Mouse (Mus musculus): ENCODE data around the gene Slco1a6.
"Not testable (repeated sequence)": the region's sequence is repeated elsewhere in the genome, so short reads cannot be mapped to it uniquely, and the experiment has no call there.

Slco1a6 gene

DNA sequence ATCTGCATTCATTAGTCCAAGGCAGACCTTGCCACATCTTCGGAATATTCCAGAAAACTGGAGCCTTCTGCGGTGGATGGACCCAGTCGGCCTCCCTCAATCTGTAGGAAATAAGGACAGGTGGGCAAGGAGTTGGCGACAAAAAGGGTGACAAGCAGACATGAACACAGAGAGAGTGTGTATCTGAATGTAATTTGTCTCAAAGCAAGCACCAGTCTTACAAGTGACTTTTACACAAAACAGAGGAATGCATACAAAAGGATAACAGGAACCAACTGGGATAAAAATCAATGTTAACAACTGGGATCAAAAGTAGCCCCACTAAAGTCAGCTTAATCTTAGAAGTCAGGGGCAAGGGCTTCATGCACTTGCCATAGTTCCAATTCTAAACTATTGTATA is at the start of gene Slco1a6:
TSS of gene Slco1a6 (minus strand) at position 101 of the 400 bp plus-strand sequence.
- no peak for DNase-seq (ENCODE audit: low spot score)

GRCm38 (mm10) chr6:142250738-142251307 is 42.5 kb upstream of the Slco1a6 start:
- DNase-seq (ENCODE audit: low spot score): not testable (repeated sequence)

DNA sequence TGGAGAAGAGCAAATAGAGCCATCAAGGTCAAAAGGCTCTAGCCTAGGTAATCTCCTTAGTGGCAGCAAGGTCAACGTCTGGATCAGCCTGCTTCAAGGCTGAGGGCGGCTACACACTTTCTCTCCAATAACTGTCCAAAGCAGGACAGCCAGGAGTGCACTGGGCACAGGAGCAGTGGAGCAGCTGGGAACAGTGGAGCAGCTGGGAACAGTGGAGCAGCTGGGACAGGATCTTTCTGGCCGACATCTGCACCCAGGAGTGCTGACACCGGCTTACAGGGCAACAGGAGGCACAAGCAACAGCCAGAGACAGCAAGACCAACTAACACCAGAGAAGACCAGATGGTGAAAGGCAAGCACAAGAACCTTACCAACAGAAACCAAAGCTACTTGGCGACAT is 36.7 kb upstream of the Slco1a6 start:
- DNase-seq (ENCODE audit: low spot score): no peak

DNA sequence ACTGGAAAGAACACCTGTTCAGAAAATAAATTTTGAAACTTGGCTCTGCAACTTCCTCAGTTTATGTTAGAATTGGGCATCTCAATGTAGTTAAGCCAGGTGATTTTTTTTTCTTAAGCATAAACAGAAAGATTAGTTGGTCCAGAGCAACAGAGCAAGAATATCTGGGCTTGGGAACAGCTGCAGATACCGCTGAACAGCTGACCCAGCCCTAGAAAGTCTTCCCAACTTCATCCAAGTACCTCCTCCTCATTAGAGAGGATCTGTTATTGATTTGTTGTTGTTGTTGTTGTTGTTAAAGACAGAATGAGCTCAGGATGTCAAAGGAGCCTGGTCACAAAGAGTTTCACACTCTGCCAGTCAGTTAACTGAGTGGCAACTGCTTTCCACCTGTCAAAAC is 31.1 kb upstream of the Slco1a6 start:
- no peak for DNase-seq (ENCODE audit: low spot score)

GRCm38 (mm10) chr6:142220138-142220537 is 11.8 kb upstream of the Slco1a6 start:
- DNase-seq (ENCODE audit: low spot score): no peak

DNA sequence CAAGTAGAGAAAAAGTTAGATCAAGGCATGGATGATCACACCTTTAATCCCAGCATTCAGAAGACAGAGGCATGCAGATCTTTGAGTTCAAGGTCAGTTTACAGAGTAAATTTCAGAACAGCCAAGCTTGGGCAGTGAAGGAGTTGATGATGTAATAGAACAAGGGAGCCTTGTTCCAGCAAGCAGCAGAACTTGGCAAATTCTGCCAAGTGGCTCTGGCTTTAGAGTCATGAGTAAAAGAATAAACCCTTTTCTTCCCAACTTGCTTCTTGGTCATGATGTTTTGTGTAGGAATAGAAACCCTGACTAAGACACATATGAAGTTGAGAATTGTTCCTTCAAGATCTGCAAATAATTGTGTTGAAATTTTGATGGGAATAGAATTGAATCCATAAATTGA is 3.5 kb upstream of the Slco1a6 start:
- no peak for DNase-seq (ENCODE audit: low spot score)

- DNase-seq (ENCODE audit: low spot score): no peak
Measured at GRCm38 (mm10) chr6:142209749-142210148, 1.4 kb upstream of the Slco1a6 start.

DNA sequence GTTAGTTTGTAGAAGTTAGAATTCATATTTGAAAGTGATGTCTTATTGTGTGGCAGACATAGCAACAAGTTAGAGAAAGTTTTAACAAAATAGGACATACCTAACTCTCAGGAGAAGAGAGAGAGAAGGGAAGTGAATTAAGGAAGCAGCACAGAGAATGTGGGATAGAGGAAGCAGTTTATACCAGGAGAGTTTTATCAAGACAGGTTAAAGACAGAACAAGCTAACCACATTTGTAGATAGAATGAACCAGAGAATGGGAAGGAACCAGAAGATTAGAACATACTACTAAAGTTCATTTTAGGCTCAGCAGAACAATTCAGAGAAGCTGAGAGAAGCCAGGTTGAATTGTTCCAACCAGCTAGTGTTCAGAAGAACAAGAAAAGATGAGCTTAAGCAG is 7.8 kb downstream of the Slco1a6 start:
- DNase-seq (ENCODE audit: low spot score): no peak

GRCm38 (mm10) chr6:142194245-142194644 is 14.1 kb downstream of the Slco1a6 start:
- DNase-seq (ENCODE audit: low spot score): no peak

GRCm38 (mm10) chr6:142191962-142192361 is 16.4 kb downstream of the Slco1a6 start:
- DNase-seq (ENCODE audit: low spot score): no peak

DNA sequence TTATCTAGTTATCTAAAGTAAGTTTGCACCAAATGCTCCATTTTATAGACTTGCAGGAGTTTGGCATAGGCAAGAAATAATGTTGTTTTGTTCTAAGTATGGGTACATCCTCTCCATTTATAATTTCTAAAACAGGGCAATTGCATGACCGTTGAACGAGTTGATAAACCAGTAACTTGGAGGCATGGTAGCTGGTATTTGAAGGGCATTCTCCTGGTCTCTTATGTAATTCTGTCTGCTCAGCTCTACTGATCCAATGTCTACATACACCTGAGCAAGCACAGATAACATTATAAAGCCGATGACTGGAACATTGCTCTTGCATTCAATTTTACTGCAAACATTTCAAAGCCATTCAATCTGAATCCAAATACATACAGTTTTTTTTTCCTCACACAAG is 20.9 kb downstream of the Slco1a6 start:
- no peak for DNase-seq (ENCODE audit: low spot score)

DNA sequence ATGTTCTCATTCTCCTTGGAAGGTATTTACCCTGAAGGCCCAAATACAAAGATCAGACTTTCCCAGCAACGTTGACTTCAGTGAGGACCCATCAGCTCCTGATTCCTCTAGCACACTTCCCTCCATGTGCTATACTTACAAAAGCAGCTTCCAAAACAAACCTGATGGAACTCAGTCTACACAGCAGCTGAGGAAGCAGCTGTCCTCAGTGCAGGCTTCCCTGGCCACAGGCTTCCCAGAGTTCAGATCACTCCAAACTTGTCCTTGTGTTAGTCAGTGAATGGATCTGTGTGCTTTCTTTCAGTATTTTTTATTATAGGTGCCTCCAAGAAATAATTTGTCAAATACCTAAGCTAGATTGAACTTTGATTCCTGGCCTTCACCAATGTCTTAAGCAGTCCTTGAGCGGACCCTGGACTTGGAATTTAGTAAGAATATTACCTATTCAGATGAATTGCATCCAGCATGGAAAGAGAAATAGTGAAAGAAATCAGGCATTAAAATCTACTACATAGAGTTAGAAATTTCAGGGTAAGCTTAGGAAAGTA is 22.4 kb downstream of the Slco1a6 start:
- no peak for DNase-seq (ENCODE audit: low spot score)

- DNase-seq (ENCODE audit: low spot score): no peak
Measured at GRCm38 (mm10) chr6:142163406-142163805, 44.9 kb downstream of the Slco1a6 start.

- no peak for DNase-seq (ENCODE audit: low spot score)
Measured at GRCm38 (mm10) chr6:142161171-142161570, 47.1 kb downstream of the Slco1a6 start.

DNA sequence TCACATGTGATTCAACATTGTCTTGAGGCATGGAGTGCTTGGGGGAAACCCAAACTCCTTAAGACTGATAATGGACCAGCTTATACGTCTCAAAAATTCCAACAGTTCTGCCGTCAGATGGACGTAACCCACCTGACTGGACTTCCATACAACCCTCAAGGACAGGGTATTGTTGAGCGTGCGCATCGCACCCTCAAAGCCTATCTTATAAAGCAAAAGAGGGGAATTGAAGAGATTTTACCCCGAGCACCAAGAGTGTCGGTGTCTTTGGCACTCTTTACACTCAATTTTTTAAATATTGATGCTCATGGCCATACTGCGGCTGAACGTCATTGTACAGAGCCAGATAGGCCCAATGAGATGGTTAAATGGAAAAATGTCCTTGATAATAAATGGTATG is 54.2 kb downstream of the Slco1a6 start:
- not testable (repeated sequence) for DNase-seq (ENCODE audit: low spot score)

DNA sequence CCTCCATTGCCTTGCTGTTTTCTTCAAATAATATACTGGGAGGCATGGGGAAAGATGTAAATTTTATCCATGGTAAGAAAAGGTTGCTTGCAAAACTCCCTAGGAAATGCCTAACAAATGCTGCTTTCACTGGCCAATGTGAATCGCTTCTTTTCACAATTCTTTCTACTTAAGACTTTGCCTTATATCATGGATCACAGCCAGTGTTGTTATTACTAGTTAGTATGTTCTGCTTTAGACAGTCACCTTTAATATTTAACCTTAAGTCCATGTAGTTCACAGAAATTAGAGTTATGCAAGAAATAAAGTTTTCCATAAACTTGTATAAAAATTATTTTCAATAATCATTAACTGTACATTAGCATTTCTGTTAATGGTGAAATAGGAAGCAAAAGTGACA is 60.0 kb downstream of the Slco1a6 start:
- no peak for DNase-seq (ENCODE audit: low spot score)

DNA sequence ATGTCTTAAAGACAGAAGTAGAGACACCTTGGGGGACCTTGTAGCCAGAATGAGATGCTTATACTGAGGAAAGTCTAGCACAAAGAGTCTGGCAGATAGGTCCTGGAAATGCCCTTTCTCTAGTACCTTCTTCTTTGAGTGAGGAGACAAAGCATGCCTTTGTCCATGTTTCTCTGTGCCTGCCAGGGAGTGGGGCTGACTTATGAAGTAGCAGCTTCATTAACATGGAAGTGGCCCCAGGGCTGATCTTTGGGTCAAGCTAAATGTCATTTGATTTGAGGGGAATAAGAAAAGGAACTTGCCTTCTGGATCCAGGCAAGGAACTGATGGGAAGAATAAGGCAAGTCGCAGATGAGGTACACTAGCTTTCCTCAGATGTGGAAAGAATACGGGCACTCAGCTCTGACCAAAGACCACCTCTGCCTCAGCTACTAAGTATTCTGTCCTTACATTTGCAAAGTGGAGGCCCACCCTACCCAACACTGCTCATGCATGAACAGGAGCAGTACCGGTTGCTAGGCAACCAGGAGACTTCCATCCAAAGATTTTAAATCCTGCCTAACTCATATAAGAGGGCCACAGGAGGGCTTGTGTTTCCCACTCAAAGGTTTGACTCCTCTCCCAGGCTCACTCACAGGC is 96.5 kb downstream of the Slco1a6 start:
- DNase-seq (ENCODE audit: low spot score): no peak

- DNase-seq (ENCODE audit: low spot score): no peak
Measured at GRCm38 (mm10) chr6:142091126-142091525, 117.2 kb downstream of the Slco1a6 start.

DNA sequence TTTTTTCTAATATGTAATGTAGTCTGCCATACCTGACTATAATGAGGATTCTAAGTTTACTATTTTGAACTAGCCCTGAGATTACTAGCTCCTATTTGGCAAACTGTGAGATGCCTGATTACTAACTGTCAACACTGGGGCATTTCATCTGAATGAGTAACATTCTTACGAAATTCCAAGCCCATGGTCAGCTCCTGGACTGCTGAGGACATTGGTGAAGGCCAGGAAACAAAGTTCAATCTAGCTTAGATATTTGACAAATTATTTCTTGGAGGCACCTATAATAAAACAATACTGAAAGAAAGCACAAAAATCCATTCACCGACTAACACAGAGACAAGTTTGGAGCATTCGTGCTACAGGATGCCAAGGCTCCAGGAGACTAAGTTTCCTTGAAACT is 150.0 kb downstream of the Slco1a6 start:
- not testable (repeated sequence) for DNase-seq (ENCODE audit: low spot score)

DNA sequence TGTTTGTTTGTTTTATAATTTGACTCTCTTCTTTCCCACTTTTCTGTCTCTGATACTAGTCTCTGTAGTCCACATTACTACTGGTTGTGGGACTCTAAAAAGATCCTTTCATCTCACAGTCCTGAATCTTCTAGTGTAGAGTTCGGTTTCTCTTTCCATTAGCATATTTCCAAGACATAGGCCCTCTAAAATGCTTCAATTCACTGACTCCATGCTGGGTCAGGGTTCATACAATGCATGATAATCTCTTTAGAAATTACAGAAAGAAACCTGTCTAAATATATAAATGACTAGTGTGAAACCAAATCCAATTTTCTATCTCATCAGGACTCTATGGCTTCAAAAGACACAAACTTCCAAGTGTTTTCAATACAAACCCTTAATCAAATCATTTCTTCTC is 160.6 kb downstream of the Slco1a6 start:
- no peak for DNase-seq (ENCODE audit: low spot score)

DNA sequence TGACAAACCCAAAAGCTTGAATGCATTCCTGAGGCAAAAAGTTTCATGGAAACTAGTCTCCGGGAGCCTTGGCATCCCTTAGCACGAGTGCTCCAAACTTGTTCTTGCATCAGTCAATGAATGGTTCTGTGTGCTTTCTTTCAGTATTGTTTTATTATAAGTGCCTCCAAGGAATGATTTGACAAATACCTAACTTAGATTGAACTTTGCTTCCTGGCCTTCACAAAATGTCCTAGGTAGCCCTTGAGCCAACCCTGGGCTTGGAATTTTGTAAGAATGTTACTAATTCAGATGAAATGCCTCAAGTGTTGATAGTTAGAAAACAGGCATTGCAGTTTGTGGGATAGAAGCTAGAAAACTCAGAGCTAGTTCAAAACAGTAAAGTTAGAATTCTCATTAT is 162.6 kb downstream of the Slco1a6 start:
- DNase-seq (ENCODE audit: low spot score): no peak

- DNase-seq (ENCODE audit: low spot score): no peak
Measured at GRCm38 (mm10) chr6:142041896-142042295, 166.4 kb downstream of the Slco1a6 start.

DNA sequence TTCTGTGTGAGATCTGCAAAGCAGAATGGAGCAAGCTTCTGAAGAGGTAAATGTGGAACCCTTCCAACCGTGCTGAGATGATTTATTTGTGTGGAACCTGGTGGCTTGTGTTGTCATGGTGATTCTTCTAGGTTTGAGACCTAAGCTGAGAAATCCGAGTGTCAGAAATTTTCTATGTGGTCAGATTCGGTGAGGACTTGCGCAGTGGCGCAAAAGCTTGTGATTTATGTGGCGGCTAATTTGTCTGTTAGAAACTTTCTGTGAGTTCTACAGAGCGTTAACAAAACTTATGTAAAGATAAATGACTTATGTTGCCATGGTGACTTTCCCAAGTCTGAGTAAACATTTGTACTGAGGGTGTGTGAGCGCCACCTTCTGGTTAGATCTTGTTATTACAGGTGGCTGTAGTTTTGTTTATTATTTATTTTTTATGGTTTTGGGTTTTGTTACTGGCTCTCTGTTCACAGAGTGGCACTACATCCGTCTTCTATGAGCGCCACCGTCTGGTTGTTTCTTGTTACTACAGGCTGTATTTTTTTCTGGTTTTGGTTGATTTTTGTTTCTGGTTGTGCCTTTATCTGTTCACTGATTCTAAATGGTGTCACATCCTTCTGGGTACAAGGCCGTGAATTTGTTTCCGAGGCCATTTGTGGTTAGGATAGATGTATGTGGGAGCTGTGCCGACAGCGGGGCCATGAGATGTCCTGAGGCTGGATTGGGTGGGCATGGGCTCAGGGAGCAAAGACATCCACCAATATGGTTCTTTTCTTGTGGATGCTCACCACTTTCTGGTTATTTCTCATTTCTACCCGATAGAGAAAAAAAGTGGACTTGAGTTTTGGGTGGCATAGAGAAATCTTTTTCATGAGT is 167.8 kb downstream of the Slco1a6 start:
- no peak for DNase-seq (ENCODE audit: low spot score)
